Mouse (Mus musculus) lung, postnatal 0 days (tissue): Measurements from ENCODE around the gene Sult1c2. TPM values are rescaled to one million over a fixed set of nuclear protein-coding genes. Genes with fewer than 3 reads are reported as not detected.
"Not testable (repeated sequence)": the region's sequence is repeated elsewhere in the genome, so short reads cannot be mapped to it uniquely, and the experiment has no call there.

Experiments
- ATAC-seq: fragments of 200-750 bp; cut with Nextera tagmentation; 2 replicates; pipeline ENCODE4 v1.8.0; 2017; ENCODE audit warnings: moderate library complexity
- DNase-seq: peaks from one replicate; pipeline ENCODE4 v3.0.0-alpha.2; 2016; ENCODE audit warnings: low spot score
- H3K27ac ChIP-seq: fragments of 300-500 bp; sonication (generic); 2 replicates; pipeline ENCODE4 v1.5.1; 2014; ENCODE audit warnings: antibody characterized with exemption, mild to moderate bottlenecking, low read length, mixed read lengths
- H3K27me3 ChIP-seq: fragments of 300-500 bp; sonication (generic); replicated peaks from 2 replicates; pipeline ENCODE4 v1.6.1; 2014; ENCODE audit warnings: low read length, mixed read lengths; ENCODE audit not compliant: insufficient read depth
- H3K36me3 ChIP-seq: fragments of 300-500 bp; sonication (generic); 2 replicates; pipeline ENCODE4 v1.6.1; 2014; ENCODE audit warnings: low read length, mixed read lengths; ENCODE audit not compliant: insufficient read depth
- H3K4me1 ChIP-seq: fragments of 300-500 bp; sonication (generic); 2 replicates; pipeline ENCODE4 v1.6.1; 2014; ENCODE audit warnings: antibody characterized with exemption, low read depth, low read length, mixed read lengths; ENCODE audit not compliant: insufficient read depth
- H3K4me2 ChIP-seq: fragments of 300-500 bp; sonication (generic); replicated peaks from 2 replicates; pipeline ENCODE4 v1.6.1; 2014; ENCODE audit warnings: low read depth, mild to moderate bottlenecking, low read length, moderate library complexity, mixed read lengths
- H3K4me3 ChIP-seq: fragments of 300-500 bp; sonication (generic); 2 replicates; pipeline ENCODE4 v1.5.1; 2014; ENCODE audit warnings: low read depth, low read length
- H3K9ac ChIP-seq: fragments of 300-500 bp; sonication (generic); replicated peaks from 2 replicates; pipeline ENCODE4 v1.6.1; 2014; ENCODE audit warnings: low read depth, mild to moderate bottlenecking
- H3K9me3 ChIP-seq: fragments of 300-500 bp; sonication (generic); 2 replicates; pipeline ENCODE4 v1.6.1; 2016; ENCODE audit warnings: low read length, mixed read lengths
- CTCF ChIP-seq: IDR thresholded peaks from 2 replicates; pipeline ENCODE4 v1.5.1; 2016; ENCODE audit warnings: antibody characterized with exemption, mild to moderate bottlenecking
- EP300 ChIP-seq: IDR thresholded peaks from 2 replicates; pipeline ENCODE4 v1.6.1; 2016; ENCODE audit warnings: antibody characterized with exemption, mild to moderate bottlenecking, control low read depth
- WGBS: fragments of 180-500 bp; shearing (Covaris S2); extraction: QIAGEN DNeasy Blood & Tissue Kit; methylation state at CpG from one replicate; pipeline ENCODE4 v1.1.7; 2014; 5-methylcytosine and 5-hydroxymethylcytosine counted together
- polyA plus RNA-seq: library from polyadenylated mRNA; unstranded; fragments of >200 nt; fragmentation: Nextera tagmentation; extraction: Ambion mirVana; gene quantifications from 2 replicates; pipeline ENCODE4 v1.2.1, GENCODE M21; 2015

Gene Sult1c2
- polyA plus RNA-seq: not detected in 2 replicates

DNA sequence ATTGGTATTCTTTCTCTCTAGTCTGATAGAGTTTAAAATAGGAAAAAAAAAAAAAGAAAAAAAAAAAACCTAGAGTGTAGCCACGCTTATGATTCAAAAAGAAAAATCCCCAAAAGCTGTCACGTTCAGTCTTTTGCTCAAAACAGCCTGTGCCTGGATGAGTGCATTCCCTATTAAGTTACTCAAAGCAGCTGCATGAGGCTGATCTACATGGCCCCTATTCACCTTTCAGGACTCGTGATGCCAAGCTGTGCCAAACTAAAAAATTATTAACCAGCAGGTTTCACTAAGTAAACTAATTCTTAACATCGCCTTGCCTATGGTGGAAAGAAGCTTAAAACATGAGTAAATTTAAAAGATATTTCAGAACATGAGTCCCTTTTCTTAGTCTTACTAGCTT lies at the start of gene Sult1c2:
TSS of gene Sult1c2 (minus strand) at position 134 of the 400 bp plus-strand sequence.
- Histone ChIP-seq H3K9me3 (no peaks in the 10 kb centered on the region), H3K36me3 (no peaks in the 10 kb centered on the region), H3K4me3 (no peak within 1 kb of the TSS), H3K9ac (no peak within 1 kb of the TSS), H3K27me3 (no peaks in the 10 kb centered on the region), H3K4me2 (no peak within 1 kb of the TSS), H3K27ac (no peak within 1 kb of the TSS), H3K4me1 (no peaks in the 10 kb centered on the region)
- TF ChIP-seq EP300 (no peak), CTCF (no peak)
- ATAC-seq: no peak
- DNase-seq: no peak
- WGBS: 70% methylated on average over 4 of the region's 4 CpGs

DNA sequence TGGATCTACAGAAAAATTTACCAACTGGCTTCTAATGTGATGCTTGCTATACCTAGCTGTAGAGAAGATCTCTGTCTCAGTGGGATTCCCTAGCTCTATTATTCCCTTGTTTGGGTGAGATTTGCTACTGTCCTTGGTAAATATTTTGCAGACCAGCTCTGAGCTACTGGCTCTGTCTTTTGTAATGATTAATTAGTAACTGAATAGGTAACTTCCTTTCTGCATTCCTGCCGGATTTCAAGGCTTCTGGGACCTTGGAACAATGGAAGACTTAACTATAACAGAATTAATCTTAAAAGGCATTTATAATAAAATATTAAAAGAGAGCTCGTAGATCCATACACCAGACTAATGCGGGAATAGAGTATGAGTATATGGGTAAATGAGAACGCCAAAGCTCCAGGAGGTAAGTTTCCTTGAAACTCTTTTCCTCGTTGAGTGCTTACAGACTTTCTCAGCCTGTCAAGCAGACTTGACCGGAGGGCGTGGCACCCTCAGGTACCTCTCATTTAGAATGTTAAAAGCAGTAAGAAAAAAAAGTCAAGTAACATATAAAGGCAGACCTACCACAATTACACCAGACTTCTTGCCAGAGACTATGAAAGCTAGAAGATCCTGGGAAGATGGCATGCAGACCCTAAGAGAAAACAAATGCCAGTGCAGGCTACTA lies 33.0 kb upstream of the Sult1c2 start:
- DNase-seq, H3K36me3 ChIP-seq, H3K4me1 ChIP-seq, H3K4me2 ChIP-seq, H3K9ac ChIP-seq, H3K27ac ChIP-seq, H3K27me3 ChIP-seq, H3K9me3 ChIP-seq, ATAC-seq, H3K4me3 ChIP-seq: not testable (repeated sequence)
- WGBS: 80% methylated on average over 7 of the region's 7 CpGs

DNA sequence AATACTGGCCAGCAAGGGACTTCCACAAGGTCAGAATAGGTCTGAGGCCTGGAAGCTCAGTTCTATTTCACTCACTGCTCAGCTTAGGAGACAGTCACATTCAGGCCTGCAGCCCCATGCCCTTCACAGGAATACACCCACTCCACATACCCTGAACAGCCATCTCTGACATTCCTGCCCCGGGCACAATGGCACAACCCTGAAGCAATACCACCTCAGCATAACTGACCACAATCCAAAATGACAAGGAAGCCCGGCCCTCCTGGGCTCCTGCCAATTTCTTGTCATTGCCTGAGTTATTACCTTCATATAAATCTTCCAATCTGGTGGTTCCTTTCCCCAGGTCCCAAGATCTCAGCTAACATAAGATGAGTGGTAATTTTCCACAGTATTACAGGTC lies 28.3 kb upstream of the Sult1c2 start:
- DNase-seq (no peak), ATAC-seq (no peak)
- Histone ChIP-seq H3K36me3 (no peaks in the 10 kb centered on the region), H3K9ac (no peak overlapping the region), H3K4me2 (no peak overlapping the region), H3K27ac (no peak overlapping the region), H3K4me1 (no peaks in the 10 kb centered on the region), H3K9me3 (no peaks in the 10 kb centered on the region), H3K4me3 (no peak overlapping the region), H3K27me3 (no peaks in the 10 kb centered on the region)
- 69% methylated on average over 2 of the region's 2 CpGs for WGBS
- TF ChIP-seq CTCF (no peak), EP300 (no peak)

DNA sequence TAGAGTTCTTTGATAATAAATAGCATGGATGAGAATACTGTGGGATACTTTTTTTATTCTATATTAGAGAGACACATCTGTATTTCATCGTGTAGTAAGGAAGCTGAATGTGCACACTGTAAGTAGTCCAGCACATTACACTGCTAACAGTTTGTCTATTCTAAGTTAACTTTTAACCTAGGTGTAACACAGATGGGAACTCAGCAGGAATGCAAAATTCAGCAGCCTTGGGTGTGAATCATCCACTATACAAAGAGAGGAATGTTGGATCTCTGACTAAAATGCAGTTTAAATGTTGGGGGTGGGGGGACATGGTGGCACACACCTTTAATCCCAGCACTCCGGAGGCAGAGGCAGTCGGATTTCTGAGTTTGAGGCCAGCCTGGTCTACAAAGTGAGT lies 26.1 kb upstream of the Sult1c2 start:
- no peaks in the 10 kb centered on the region for H3K27me3 ChIP-seq
- H3K36me3 ChIP-seq: no peaks in the 10 kb centered on the region
- no peak overlapping the region for H3K4me2 ChIP-seq
- no peak overlapping the region for H3K4me3 ChIP-seq
- no peak for TF ChIP-seq EP300
- no peak for TF ChIP-seq CTCF
- no peak for ATAC-seq
- no peak overlapping the region for H3K27ac ChIP-seq
- H3K9ac ChIP-seq: no peak overlapping the region
- DNase-seq: no peak
- 70% methylated on average over 3 of the region's 3 CpGs for WGBS
- no peaks in the 10 kb centered on the region for H3K4me1 ChIP-seq
- H3K9me3 ChIP-seq: no peaks in the 10 kb centered on the region

DNA sequence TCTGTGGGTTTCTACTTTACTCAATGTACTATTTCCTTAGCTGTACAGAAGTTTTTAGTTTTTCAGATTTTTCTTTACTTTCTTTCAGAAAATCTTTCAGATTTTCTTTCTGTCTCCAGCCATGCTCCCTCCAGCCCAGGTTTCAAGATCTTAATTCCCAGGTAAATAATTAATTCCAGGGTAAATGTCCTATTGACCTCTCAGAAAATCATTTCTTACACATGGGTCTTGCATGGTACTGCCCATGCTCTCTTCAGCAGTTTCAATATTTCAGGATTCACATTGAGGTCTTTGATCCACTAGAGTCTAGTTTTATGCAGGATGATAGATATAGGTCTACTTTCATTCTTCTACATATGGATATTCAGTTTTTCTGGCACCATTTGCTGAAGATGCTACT lies 23.8 kb upstream of the Sult1c2 start:
- H3K27ac ChIP-seq: no peak overlapping the region
- TF ChIP-seq CTCF (no peak), EP300 (no peak)
- H3K9me3 ChIP-seq: no peaks in the 10 kb centered on the region
- no peaks in the 10 kb centered on the region for H3K27me3 ChIP-seq
- DNase-seq: no peak
- H3K9ac ChIP-seq: no peak overlapping the region
- H3K4me2 ChIP-seq: no peak overlapping the region
- ATAC-seq: no peak
- H3K4me3 ChIP-seq: no peak overlapping the region
- no peaks in the 10 kb centered on the region for H3K36me3 ChIP-seq
- H3K4me1 ChIP-seq: no peaks in the 10 kb centered on the region

DNA sequence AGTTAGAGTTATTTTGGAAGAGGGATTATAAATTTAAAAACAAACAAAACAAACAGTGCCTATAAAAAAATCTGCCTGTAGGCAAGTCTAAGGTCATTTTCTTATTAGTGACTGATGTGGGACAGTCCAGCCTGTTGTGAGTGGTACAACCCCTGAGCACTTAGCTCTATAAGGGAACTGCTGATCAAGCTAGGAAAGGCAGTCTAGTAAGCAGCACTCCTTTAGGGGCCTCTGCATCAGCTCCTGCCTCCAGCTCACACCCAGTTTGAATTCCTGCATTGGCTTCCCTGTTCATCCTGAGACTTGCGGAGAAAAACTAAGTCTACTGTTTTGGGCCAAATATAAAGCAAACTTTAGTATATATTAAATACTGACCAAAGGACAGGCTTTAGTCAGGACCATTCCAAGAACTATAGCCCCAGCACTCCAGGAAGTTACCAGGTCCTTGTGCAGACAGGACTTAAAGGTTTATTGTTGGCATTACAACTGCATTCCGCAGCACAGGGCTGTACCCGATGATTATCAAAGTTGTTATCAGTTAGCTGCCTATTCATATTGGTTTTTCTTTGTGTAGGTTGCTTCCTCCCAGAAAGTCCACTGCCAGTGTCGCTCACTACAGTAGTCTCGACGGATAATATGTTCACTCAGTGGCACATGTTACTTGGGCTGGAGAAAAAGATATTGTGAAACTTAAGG lies 19.3 kb upstream of the Sult1c2 start:
- H3K36me3 ChIP-seq: no peaks in the 10 kb centered on the region
- DNase-seq (no peak), ATAC-seq (no peak)
- TF ChIP-seq EP300 (no peak), CTCF (no peak)
- H3K9me3 ChIP-seq: no peaks in the 10 kb centered on the region
- no peak overlapping the region for H3K4me3 ChIP-seq
- H3K9ac ChIP-seq: no peak overlapping the region
- H3K27me3 ChIP-seq: no peaks in the 10 kb centered on the region
- WGBS: 69% methylated on average over 6 of the region's 6 CpGs
- no peak overlapping the region for H3K27ac ChIP-seq
- H3K4me1 ChIP-seq: no peaks in the 10 kb centered on the region
- no peak overlapping the region for H3K4me2 ChIP-seq
